Mouse (Mus musculus): ENCODE data around the gene Tsg101. TPM values are rescaled to one million over a fixed set of nuclear protein-coding genes. Genes with fewer than 3 reads are reported as not detected.

Tsg101 gene
- polyA plus RNA-seq, 1 experiment from 2014 or later = 150 TPM

- 61% methylated on average over 9 of the region's 9 CpGs for WGBS
- TF ChIP-seq CTCF (IDR thresholded peaks at IDR 0.05) (no peak), EP300 (IDR thresholded peaks at IDR 0.05) (no peak)
- no peaks in the 10 kb centered on the region for H3K9me3 ChIP-seq (ENCODE audit: low read length)
Observed at GRCm38 (mm10) chr7:46857436-46857835, 62.3 kb downstream of the Tsg101 start.

GRCm38 (mm10) chr7:46855866-46856560, 63.8 kb downstream of the Tsg101 start:
- Histone ChIP-seq H3K9me3 (ENCODE audit: low read length) (no peaks in the 10 kb centered on the region), H3K4me3 (ENCODE audit: low read depth, low read length) (no peak overlapping the region), H3K36me3 (ENCODE audit: insufficient read depth, low read length) (peaks cover 11% of the 10 kb centered on the region; the same call in 1 of the 2 replicates), H3K27me3 (replicated peaks; ENCODE audit: insufficient read depth, low read length) (no peaks in the 10 kb centered on the region), H3K4me2 (replicated peaks; ENCODE audit: low read depth, low read length) (no peak overlapping the region), H3K27ac (ENCODE audit: low read length) (no peak overlapping the region), H3K9ac (replicated peaks; ENCODE audit: low read depth) (no peak overlapping the region), H3K4me1 (ENCODE audit: insufficient read depth, low read depth, low read length) (no peaks in the 10 kb centered on the region)
- 70% methylated on average over 7 of the region's 7 CpGs for WGBS
- TF ChIP-seq EP300 (IDR thresholded peaks at IDR 0.05) (no peak), CTCF (IDR thresholded peaks at IDR 0.05) (0 out of 2 replicates have a peak, but pooled peaks have one; percentile 3)
- no peak for ATAC-seq
- no peak for DNase-seq (ENCODE audit: low spot score)

More at GRCm38 (mm10) chr7:46857436-46857835, 62.3 kb downstream of the Tsg101 start:
- H3K4me2 ChIP-seq (replicated peaks; ENCODE audit: low read depth, low read length) = no peak overlapping the region
- H3K4me3 ChIP-seq (ENCODE audit: low read depth, low read length) = no peak overlapping the region
- H3K36me3 ChIP-seq (ENCODE audit: insufficient read depth, low read length) = peaks cover 3% of the 10 kb centered on the region; the same call in 1 of the 2 replicates
- no peak for ATAC-seq
- no peak overlapping the region for H3K27ac ChIP-seq (ENCODE audit: low read length)
- H3K4me1 ChIP-seq (ENCODE audit: insufficient read depth, low read depth, low read length) = no peaks in the 10 kb centered on the region
- no peak overlapping the region for H3K9ac ChIP-seq (replicated peaks; ENCODE audit: low read depth)
- H3K27me3 ChIP-seq (replicated peaks; ENCODE audit: insufficient read depth, low read length) = no peaks in the 10 kb centered on the region
- no peak for DNase-seq (ENCODE audit: low spot score)

GRCm38 (mm10) chr7:46853365-46853764, 66.4 kb downstream of the Tsg101 start:
- H3K27me3 ChIP-seq (replicated peaks; ENCODE audit: insufficient read depth, low read length) = no peaks in the 10 kb centered on the region
- no peaks in the 10 kb centered on the region for H3K9me3 ChIP-seq (ENCODE audit: low read length)
- peaks cover 24% of the 10 kb centered on the region for H3K36me3 ChIP-seq (ENCODE audit: insufficient read depth, low read length)
- TF ChIP-seq EP300 (IDR thresholded peaks at IDR 0.05) (no peak), CTCF (IDR thresholded peaks at IDR 0.05) (no peak)
- H3K4me1 ChIP-seq (ENCODE audit: insufficient read depth, low read depth, low read length) = no peaks in the 10 kb centered on the region
- no peak overlapping the region for H3K27ac ChIP-seq (ENCODE audit: low read length)
- no peak overlapping the region for H3K4me2 ChIP-seq (replicated peaks; ENCODE audit: low read depth, low read length)
- no peak overlapping the region for H3K9ac ChIP-seq (replicated peaks; ENCODE audit: low read depth)
- no peak overlapping the region for H3K4me3 ChIP-seq (ENCODE audit: low read depth, low read length)
- WGBS = 92% methylated on average over 9 of the region's 9 CpGs
- ATAC-seq = no peak
- DNase-seq (ENCODE audit: low spot score) = no peak

GRCm38 (mm10) chr7:46852666-46853065, 67.1 kb downstream of the Tsg101 start:
- H3K4me2 ChIP-seq (replicated peaks; ENCODE audit: low read depth, low read length) = no peak overlapping the region
- TF ChIP-seq EP300 (IDR thresholded peaks at IDR 0.05) = no peak
- no peak for TF ChIP-seq CTCF (IDR thresholded peaks at IDR 0.05)
- DNase-seq (ENCODE audit: low spot score) (no peak), ATAC-seq (no peak)
- no peak overlapping the region for H3K27ac ChIP-seq (ENCODE audit: low read length)
- H3K4me3 ChIP-seq (ENCODE audit: low read depth, low read length) = no peak overlapping the region
- no peaks in the 10 kb centered on the region for H3K27me3 ChIP-seq (replicated peaks; ENCODE audit: insufficient read depth, low read length)
- H3K36me3 ChIP-seq (ENCODE audit: insufficient read depth, low read length) = peaks cover 24% of the 10 kb centered on the region
- 84% methylated on average over 1 of the region's 1 CpGs for WGBS
- H3K9me3 ChIP-seq (ENCODE audit: low read length) = no peaks in the 10 kb centered on the region
- no peak overlapping the region for H3K9ac ChIP-seq (replicated peaks; ENCODE audit: low read depth)
- H3K4me1 ChIP-seq (ENCODE audit: insufficient read depth, low read depth, low read length) = no peaks in the 10 kb centered on the region

- TF ChIP-seq CTCF (IDR thresholded peaks at IDR 0.05) = peak; percentile 18; the same call in 1 of the 2 replicates
- TF ChIP-seq EP300 (IDR thresholded peaks at IDR 0.05) = no peak
- peaks cover 24% of the 10 kb centered on the region for H3K36me3 ChIP-seq (ENCODE audit: insufficient read depth, low read length)
- H3K4me3 ChIP-seq (ENCODE audit: low read depth, low read length) = no peak overlapping the region
- ATAC-seq = no peak
- 73% methylated on average over 7 of the region's 7 CpGs for WGBS
- no peaks in the 10 kb centered on the region for H3K9me3 ChIP-seq (ENCODE audit: low read length)
- H3K4me1 ChIP-seq (ENCODE audit: insufficient read depth, low read depth, low read length) = peaks cover 4% of the 10 kb centered on the region; the same call in 1 of the 2 replicates
- H3K27ac ChIP-seq (ENCODE audit: low read length) = no peak overlapping the region
- H3K27me3 ChIP-seq (replicated peaks; ENCODE audit: insufficient read depth, low read length) = no peaks in the 10 kb centered on the region
- no peak overlapping the region for H3K4me2 ChIP-seq (replicated peaks; ENCODE audit: low read depth, low read length)
- no peak overlapping the region for H3K9ac ChIP-seq (replicated peaks; ENCODE audit: low read depth)
- no peak for DNase-seq (ENCODE audit: low spot score)
Observed at GRCm38 (mm10) chr7:46851026-46851425, 68.7 kb downstream of the Tsg101 start.

GRCm38 (mm10) chr7:46849287-46849686, 70.5 kb downstream of the Tsg101 start:
- H3K9me3 ChIP-seq (ENCODE audit: low read length) = no peaks in the 10 kb centered on the region
- no peak overlapping the region for H3K4me2 ChIP-seq (replicated peaks; ENCODE audit: low read depth, low read length)
- no peaks in the 10 kb centered on the region for H3K27me3 ChIP-seq (replicated peaks; ENCODE audit: insufficient read depth, low read length)
- no peak overlapping the region for H3K27ac ChIP-seq (ENCODE audit: low read length)
- 81% methylated on average over 5 of the region's 5 CpGs for WGBS
- no peak overlapping the region for H3K9ac ChIP-seq (replicated peaks; ENCODE audit: low read depth)
- peaks cover 21% of the 10 kb centered on the region for H3K36me3 ChIP-seq (ENCODE audit: insufficient read depth, low read length)
- H3K4me3 ChIP-seq (ENCODE audit: low read depth, low read length) = no peak overlapping the region
- TF ChIP-seq EP300 (IDR thresholded peaks at IDR 0.05) = no peak
- no peak for TF ChIP-seq CTCF (IDR thresholded peaks at IDR 0.05)
- no peak for ATAC-seq
- DNase-seq (ENCODE audit: low spot score) = no peak
- H3K4me1 ChIP-seq (ENCODE audit: insufficient read depth, low read depth, low read length) = peaks cover 9% of the 10 kb centered on the region; the same call in 1 of the 2 replicates
